Mouse (Mus musculus) heart, adult 10 weeks (tissue): Measurements from ENCODE around the gene Lemd2. TPM values are rescaled to one million over a fixed set of nuclear protein-coding genes. Genes with fewer than 3 reads are reported as not detected.

Experiments used
- polyA plus RNA-seq: library from polyadenylated mRNA; stranded (reverse); fragments of 350-450 nt; fragmentation: Illumina TruSeq; extraction: RNeasy Lipid Tissue Mini Kit (QIAGEN cat#74804); gene quantifications from one replicate; pipeline ENCODE4 v1.2.3, GENCODE M21; 2014; ENCODE audit warnings: low read depth, low replicate concordance

The Lemd2 gene
- polyA plus RNA-seq = 34.4 TPM

GRCm38 (mm10) chr17:27204075-27204909 lies at the start of gene Lemd2:
Gene Lemd2 (minus strand): TSS chr17:27204469.

GRCm38 (mm10) chr17:27167545-27167944 lies 36.7 kb downstream of the Lemd2 start, which contains the start of gene Ip6k3:
Gene Ip6k3 (minus strand): TSS chr17:27167795.

Other genes with a start within 250 kb of the Lemd2 start
- not detected for gene Zbtb9, start 231.3 kb downstream of the Lemd2 start, polyA plus RNA-seq
- 15.3 TPM for gene Bak1, start 175.5 kb downstream of the Lemd2 start, polyA plus RNA-seq
- gene Itpr3, start 147.2 kb downstream of the Lemd2 start, polyA plus RNA-seq = 3.2 TPM
- 369 TPM for gene Uqcc2, start 70.6 kb downstream of the Lemd2 start, polyA plus RNA-seq
- 10.1 TPM for gene Ip6k3, start 36.7 kb downstream of the Lemd2 start, polyA plus RNA-seq